Mouse (Mus musculus) stomach, embryonic 15.5 days (tissue): ENCODE results near the gene Fbxo47. TPM values are rescaled to one million over a fixed set of nuclear protein-coding genes. Genes with fewer than 3 reads are reported as not detected.
"Not testable (repeated sequence)": the region's sequence is repeated elsewhere in the genome, so short reads cannot be mapped to it uniquely, and the experiment has no call there.

ENCODE experiments used
- ATAC-seq: fragments of 200-750 bp; cut with Nextera tagmentation; 2 replicates; pipeline ENCODE4 v1.8.0; 2017; ENCODE audit warnings: low read depth, moderate number of reproducible peaks, moderate TSS enrichment; ENCODE audit not compliant: insufficient read depth, low FRiP score
- H3K27ac ChIP-seq: fragments of 300-500 bp; sonication (generic); 2 replicates; pipeline ENCODE4 v1.5.1; 2015; ENCODE audit warnings: mild to moderate bottlenecking, inconsistent platforms
- H3K27me3 ChIP-seq: fragments of 300-500 bp; sonication (generic); replicated peaks from 2 replicates; pipeline ENCODE4 v1.6.1; 2015; ENCODE audit warnings: inconsistent platforms
- H3K36me3 ChIP-seq: fragments of 300-500 bp; sonication (generic); 2 replicates; pipeline ENCODE4 v1.6.1; 2015; ENCODE audit warnings: inconsistent platforms
- H3K4me1 ChIP-seq: fragments of 300-500 bp; sonication (generic); 2 replicates; pipeline ENCODE4 v1.6.1; 2015; ENCODE audit warnings: inconsistent platforms
- H3K4me2 ChIP-seq: fragments of 300-500 bp; sonication (generic); 2 replicates; pipeline ENCODE4 v1.6.1; 2015; ENCODE audit warnings: mild to moderate bottlenecking, inconsistent platforms
- H3K4me3 ChIP-seq: fragments of 300-500 bp; sonication (generic); replicated peaks from 2 replicates; pipeline ENCODE4 v1.5.1; 2015; ENCODE audit warnings: inconsistent platforms
- H3K9ac ChIP-seq: fragments of 300-500 bp; sonication (generic); 2 replicates; pipeline ENCODE4 v1.6.1; 2015; ENCODE audit warnings: inconsistent platforms
- H3K9me3 ChIP-seq: fragments of 300-500 bp; sonication (generic); 2 replicates; pipeline ENCODE4 v1.6.1; 2016; ENCODE audit warnings: inconsistent platforms
- WGBS: fragments of 180-500 bp; shearing (Covaris S2); methylation state at CpG from one replicate; pipeline ENCODE4 v1.1.7; 2015; 5-methylcytosine and 5-hydroxymethylcytosine counted together
- polyA plus RNA-seq: library from polyadenylated mRNA; unstranded; fragments of >200 nt; fragmentation: Nextera tagmentation; extraction: Ambion mirVana; gene quantifications from 2 replicates; pipeline ENCODE4 v1.2.1, GENCODE M21; 2015

The Fbxo47 gene
- polyA plus RNA-seq, 1 experiment from 2014 or later, result 0.65 TPM

DNA sequence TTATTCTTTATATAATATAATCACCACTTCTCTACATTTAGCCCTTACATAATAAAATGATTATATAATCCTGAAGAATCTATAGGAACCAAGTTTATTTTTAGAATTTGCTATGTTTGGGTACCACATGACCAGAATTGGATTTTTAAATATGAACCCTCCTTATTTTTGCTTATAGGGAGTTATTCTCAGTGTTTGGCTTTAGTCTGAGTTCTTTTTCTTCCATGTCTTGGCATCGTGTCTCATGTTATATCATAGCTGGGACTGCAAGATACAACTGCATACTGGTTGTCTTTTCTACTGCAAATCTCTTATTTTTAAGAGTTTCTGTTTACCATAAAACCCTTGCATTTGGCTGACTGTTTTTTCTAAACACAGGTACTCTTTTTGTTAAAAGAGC lies 9.6 kb downstream of the Fbxo47 start:
- Histone ChIP-seq H3K4me2 (no peak overlapping the region), H3K27ac (no peak overlapping the region), H3K36me3 (no peaks in the 10 kb centered on the region), H3K9ac (no peak overlapping the region), H3K27me3 (no peaks in the 10 kb centered on the region), H3K4me1 (no peaks in the 10 kb centered on the region), H3K9me3 (no peaks in the 10 kb centered on the region), H3K4me3 (no peak overlapping the region)
- WGBS, result 83% methylated on average over 1 of the region's 1 CpGs
- no peak for ATAC-seq

DNA sequence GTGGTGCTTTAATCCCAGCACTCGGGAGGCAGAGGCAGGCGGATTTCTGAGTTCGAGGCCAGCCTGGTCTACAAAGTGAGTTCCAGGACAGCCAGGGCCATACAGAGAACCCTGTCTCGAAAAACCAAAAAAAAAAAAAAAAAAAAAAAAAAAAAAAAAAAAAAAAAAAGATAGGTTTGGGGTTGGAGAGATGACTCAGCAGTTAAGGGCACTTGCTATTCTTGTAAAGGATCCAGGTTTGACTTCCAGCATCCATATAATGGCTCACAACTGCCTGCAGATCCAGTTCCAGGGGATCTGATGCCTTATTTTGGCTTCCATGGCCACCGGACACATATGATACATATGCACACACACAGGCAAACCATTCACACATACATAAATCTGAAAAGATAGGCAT lies 11.6 kb downstream of the Fbxo47 start:
- not testable (repeated sequence) for H3K4me3 ChIP-seq

DNA sequence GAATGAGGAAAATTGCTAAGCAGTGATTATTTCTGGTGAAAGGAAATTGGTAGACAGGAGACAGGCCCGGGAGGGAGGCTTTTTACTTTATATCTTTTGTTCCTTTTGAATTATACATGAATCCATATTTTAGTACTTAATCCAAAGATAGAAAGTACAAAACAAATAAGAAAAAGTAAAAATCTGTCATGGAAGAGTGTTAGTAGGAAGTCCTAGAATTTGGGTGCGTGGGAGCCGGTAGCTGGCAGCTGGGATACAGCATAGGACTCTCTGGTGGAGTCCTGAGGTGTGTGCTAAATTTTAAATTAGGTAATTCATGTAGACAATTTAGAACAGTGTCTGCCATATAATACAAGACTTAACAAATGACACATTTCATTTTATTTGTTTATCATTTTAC lies 16.4 kb downstream of the Fbxo47 start:
- Histone ChIP-seq H3K36me3 (no peaks in the 10 kb centered on the region), H3K27ac (no peak overlapping the region), H3K4me1 (no peaks in the 10 kb centered on the region), H3K27me3 (no peaks in the 10 kb centered on the region), H3K9ac (no peak overlapping the region), H3K9me3 (no peaks in the 10 kb centered on the region), H3K4me3 (no peak overlapping the region), H3K4me2 (no peak overlapping the region)
- no peak for ATAC-seq
- WGBS, result 90% methylated on average over 3 of the region's 3 CpGs

More for the DNA sequence above, 11.6 kb downstream of the Fbxo47 start:
- not testable (repeated sequence) for H3K4me1 ChIP-seq, H3K36me3 ChIP-seq, H3K9me3 ChIP-seq, H3K9ac ChIP-seq, ATAC-seq, H3K27ac ChIP-seq, H3K27me3 ChIP-seq, H3K4me2 ChIP-seq
- 86% methylated on average over 5 of the region's 5 CpGs for WGBS

DNA sequence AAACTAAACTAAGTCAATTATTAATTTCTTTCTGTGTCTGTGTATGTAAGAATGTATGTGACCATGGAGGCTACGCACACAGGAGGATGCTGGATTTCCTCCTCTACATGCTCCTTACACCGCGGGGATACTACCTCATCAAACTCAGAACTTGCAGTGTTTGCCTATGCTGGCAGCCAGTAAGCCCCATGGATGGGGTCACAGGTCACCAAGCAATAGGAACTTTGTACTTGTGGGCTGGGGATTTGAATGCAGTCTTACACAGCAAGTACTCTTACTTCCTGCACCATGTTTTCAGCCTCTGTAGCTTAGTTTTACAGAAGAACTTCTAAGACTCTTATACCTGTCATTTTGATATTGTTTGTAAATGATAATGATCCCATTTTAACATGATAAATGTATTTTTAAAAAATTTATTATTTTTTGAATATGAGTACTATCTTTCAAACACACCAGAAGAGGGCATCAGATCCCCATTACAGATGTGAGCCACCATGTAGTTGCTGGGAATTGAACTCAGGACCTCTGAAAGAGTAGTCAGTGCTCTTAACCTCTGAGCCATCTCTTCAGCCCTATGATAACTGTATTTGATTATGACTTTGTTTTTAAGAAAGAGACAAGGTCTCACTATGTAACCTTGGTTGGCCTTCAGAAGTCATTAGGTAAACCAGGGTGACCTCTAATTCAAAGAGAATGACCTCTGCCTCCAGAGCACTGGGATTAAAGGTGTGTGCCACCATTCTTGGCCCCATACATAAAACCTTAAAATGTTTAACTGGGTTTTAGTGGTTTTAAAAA lies 17.7 kb downstream of the Fbxo47 start:
- no peak overlapping the region for H3K27ac ChIP-seq
- H3K27me3 ChIP-seq, result no peaks in the 10 kb centered on the region
- no peak overlapping the region for H3K4me2 ChIP-seq
- no peaks in the 10 kb centered on the region for H3K9me3 ChIP-seq
- no peak for ATAC-seq
- no peak overlapping the region for H3K4me3 ChIP-seq
- H3K4me1 ChIP-seq, result no peaks in the 10 kb centered on the region
- H3K36me3 ChIP-seq, result no peaks in the 10 kb centered on the region
- no peak overlapping the region for H3K9ac ChIP-seq
- 81% methylated on average over 3 of the region's 3 CpGs for WGBS

DNA sequence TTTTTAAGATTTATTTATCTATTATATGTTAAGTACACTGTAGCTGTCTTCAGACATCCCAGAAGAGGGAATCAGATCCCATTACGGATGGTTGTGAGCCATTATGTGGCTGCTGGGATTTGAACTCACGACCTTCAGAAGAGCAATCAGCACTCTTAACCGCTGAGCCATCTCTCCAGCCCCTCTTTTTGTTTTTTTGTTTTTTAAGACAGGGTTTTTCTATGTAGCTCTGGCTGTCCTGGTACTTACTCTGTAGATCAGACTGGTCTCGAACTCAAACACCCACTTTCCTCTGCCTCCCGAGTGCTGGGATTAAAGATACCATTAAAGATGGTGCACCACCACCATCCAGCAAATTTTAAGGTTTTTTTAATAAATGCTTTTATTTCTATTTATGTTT lies 18.5 kb downstream of the Fbxo47 start:
- 91% methylated on average over 5 of the region's 5 CpGs for WGBS
- ATAC-seq, result no peak
- Histone ChIP-seq H3K9me3 (no peaks in the 10 kb centered on the region), H3K36me3 (no peaks in the 10 kb centered on the region), H3K4me2 (no peak overlapping the region), H3K4me3 (no peak overlapping the region), H3K4me1 (no peaks in the 10 kb centered on the region), H3K27ac (no peak overlapping the region), H3K27me3 (no peaks in the 10 kb centered on the region), H3K9ac (no peak overlapping the region)

DNA sequence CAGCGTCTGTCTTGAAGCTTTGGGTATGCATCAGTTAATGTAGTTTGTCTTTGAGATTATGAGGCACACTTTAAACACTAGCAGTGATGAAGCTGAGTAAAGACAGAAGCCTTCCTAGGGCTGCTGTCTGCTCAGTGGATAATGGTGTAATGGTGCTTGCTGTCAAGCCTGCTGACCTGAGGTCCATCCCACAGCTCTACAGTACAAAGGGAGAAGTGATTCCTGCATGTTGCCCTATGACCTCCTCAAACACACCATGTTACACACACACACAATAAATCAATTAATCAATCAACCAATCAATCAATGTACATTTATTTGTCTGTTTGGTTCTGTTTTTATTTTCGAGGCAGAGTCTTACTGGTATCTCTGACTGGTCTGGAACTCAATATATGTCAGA lies 21.8 kb downstream of the Fbxo47 start:
- WGBS, result 41% methylated on average over 2 of the region's 2 CpGs
- H3K36me3 ChIP-seq, result no peaks in the 10 kb centered on the region
- no peak for ATAC-seq

DNA sequence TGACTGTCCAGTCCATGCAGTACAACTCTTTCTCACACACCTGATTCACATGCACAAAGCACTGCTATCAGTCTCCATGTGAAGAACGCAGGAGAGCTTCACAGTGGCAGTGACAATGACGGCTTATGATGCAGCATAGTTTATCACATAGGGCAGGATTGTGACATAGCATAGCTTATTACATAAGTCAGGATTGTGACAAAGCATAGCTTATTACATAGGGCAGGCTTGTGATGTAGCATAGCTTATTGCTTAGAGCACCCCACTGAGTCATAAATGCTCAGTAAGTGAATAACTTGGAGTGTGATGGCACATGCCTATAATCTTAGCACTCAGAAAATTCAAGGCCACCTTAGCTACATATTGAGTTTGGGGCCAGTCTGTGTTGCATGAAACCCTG lies 28.5 kb downstream of the Fbxo47 start:
- Histone ChIP-seq H3K4me1 (no peaks in the 10 kb centered on the region), H3K9ac (no peak overlapping the region), H3K9me3 (no peaks in the 10 kb centered on the region), H3K36me3 (no peaks in the 10 kb centered on the region), H3K4me2 (no peak overlapping the region), H3K27me3 (no peaks in the 10 kb centered on the region), H3K27ac (no peak overlapping the region), H3K4me3 (no peak overlapping the region)
- no peak for ATAC-seq
- 86% methylated on average over 2 of the region's 2 CpGs for WGBS

More for the DNA sequence above, 21.8 kb downstream of the Fbxo47 start:
- no peak overlapping the region for H3K4me2 ChIP-seq
- H3K9ac ChIP-seq, result no peak overlapping the region
- H3K27me3 ChIP-seq, result no peaks in the 10 kb centered on the region
- H3K9me3 ChIP-seq, result no peaks in the 10 kb centered on the region
- no peaks in the 10 kb centered on the region for H3K4me1 ChIP-seq
- H3K4me3 ChIP-seq, result no peak overlapping the region
- no peak overlapping the region for H3K27ac ChIP-seq

DNA sequence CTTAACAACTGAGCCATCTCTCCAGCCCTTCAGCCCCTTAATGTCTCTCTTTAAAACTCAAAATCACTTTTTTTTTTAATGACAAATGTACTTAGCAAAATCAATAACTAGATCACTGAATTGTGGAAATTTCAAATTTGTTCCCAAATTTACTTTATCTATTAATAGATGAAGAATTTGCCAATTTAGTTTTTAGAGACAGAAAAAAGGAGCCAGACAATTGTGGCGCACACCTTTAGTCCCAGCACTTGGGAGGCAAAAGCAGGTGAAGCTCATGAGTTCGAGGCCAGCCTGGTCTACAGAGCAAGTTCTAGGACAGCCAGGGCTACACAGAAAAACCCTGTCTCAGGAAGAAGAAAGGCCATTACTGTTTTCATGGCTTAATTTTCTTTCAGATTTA lies 32.4 kb downstream of the Fbxo47 start:
- H3K9ac ChIP-seq, result no peak overlapping the region
- no peaks in the 10 kb centered on the region for H3K27me3 ChIP-seq
- H3K27ac ChIP-seq, result no peak overlapping the region
- 92% methylated on average over 2 of the region's 2 CpGs for WGBS
- ATAC-seq, result no peak
- H3K36me3 ChIP-seq, result no peaks in the 10 kb centered on the region
- H3K4me1 ChIP-seq, result no peaks in the 10 kb centered on the region
- H3K4me3 ChIP-seq, result no peak overlapping the region
- H3K4me2 ChIP-seq, result no peak overlapping the region
- H3K9me3 ChIP-seq, result no peaks in the 10 kb centered on the region

DNA sequence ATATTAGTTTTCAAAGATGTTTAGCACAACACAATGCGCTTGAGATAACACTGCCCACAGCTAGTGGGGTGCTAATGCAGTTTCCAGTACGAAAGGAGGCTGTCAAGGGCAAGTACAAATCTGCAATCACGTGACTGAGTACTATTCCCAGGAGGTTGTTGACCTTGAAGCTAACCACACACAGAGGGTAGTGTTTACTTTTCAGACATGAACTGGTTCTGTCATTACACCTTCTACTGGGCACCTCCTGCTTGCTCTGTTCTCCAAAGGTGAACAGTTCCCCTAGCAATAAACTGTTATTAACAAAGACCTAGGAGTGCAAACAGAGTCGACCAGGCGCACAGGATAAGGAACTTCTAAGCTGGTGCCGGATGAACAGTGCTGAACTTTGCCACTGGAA lies 33.6 kb downstream of the Fbxo47 start:
- Histone ChIP-seq H3K27ac (peak overlapping the region; percentile 36; the same call in 1 of the 2 replicates), H3K36me3 (no peaks in the 10 kb centered on the region), H3K9me3 (no peaks in the 10 kb centered on the region), H3K4me3 (no peak overlapping the region), H3K9ac (no peak overlapping the region), H3K27me3 (no peaks in the 10 kb centered on the region), H3K4me1 (no peaks in the 10 kb centered on the region), H3K4me2 (no peak overlapping the region)
- peak; percentile 87 for ATAC-seq
- WGBS, result 40% methylated on average over 6 of the region's 6 CpGs

DNA sequence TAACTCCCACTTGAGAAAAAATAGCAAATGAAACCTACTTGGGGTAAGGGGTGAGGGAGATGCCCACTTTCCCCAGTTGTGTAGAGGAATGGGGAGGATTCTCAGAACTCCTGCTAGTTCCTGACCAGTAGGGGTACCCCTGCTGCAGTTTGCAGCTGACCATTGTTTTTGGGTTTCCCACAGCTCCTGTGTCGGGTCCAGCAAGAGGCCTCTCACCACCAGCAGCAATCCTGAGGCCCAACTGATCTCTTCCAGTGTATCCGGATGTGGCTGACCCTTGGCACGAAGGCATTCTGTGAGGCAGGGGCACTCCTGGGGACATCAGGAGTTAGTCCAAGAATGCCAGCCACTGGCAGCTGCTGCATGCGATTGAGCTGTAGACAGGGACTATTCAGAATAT lies 42.0 kb downstream of the Fbxo47 start:
- Histone ChIP-seq H3K4me1 (peaks cover 6% of the 10 kb centered on the region; the same call in 1 of the 2 replicates), H3K4me2 (peak overlapping the region; percentile 8; the same call in 1 of the 2 replicates), H3K9me3 (no peaks in the 10 kb centered on the region), H3K27ac (no peak overlapping the region), H3K27me3 (no peaks in the 10 kb centered on the region), H3K4me3 (0 out of 2 replicates have a peak overlapping the region, but pooled peaks have one; percentile 48), H3K9ac (no peak overlapping the region), H3K36me3 (peaks cover 9% of the 10 kb centered on the region; the same call in 1 of the 2 replicates)
- ATAC-seq, result no peak
- 59% methylated on average over 4 of the region's 4 CpGs for whole genome bisulfite sequencing

DNA sequence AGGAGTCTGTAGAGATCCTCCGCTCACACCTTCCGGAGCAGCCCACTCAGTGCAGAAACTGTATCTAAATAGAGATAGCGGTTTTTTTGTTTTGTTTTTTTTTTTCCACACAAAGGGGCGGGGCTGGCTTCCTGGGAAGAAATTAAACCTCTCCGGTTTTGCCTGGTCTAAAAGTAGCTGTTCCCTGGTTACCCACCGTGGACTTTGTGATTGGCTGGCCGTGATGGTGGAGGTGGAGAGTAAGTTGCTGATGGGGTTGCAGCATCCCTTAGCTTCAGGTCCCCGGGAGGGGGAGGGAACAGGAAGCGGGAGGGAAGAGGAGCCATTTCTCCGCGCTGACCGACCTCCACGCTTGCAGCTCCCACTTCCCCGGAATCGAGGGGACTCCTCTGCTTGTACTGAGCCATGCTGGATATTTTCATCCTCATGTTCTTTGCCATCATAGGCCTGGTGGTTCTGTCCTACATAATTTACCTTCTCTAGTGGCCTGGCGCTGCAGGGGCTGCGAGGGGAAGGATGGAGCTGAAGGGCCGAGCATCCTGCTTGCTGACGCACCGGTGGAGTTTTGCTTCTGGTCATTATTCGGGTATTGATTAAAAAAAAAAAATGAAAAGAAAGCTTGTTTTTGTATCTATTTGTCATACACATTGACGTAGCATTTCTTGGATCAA lies 42.8 kb downstream of the Fbxo47 start:
- Histone ChIP-seq H3K4me3 (peak overlapping the region; percentile 48), H3K36me3 (peaks cover 13% of the 10 kb centered on the region; the same call in 1 of the 2 replicates), H3K9ac (0 out of 2 replicates have a peak overlapping the region, but pooled peaks have one; percentile 19), H3K27ac (peak overlapping the region; percentile 80), H3K9me3 (no peaks in the 10 kb centered on the region), H3K4me2 (peak overlapping the region; percentile 70), H3K4me1 (peaks cover 6% of the 10 kb centered on the region; the same call in 1 of the 2 replicates), H3K27me3 (no peaks in the 10 kb centered on the region)
- WGBS, result 4% methylated on average over 22 of the region's 22 CpGs
- no peak; the same call in 1 of the 2 replicates for ATAC-seq

DNA sequence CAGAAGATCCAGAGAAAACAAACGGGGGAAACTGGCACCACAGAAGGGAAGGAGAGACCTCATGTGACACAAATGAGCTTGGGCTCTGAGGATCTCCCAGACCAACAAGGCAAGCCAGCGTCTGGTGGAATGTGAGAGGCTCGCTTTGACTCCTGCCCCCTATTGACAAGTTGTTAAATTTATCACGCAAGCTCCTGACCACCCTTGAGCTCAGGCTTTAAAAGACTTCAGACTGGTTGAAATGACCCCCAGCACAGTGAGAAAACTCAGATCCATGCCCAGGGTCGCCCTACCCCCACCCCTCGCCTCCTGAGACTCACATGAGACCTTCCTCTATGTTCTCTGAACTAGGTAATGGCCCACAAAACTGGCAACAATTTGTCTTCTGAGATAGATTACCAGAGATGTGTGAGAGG lies 43.4 kb downstream of the Fbxo47 start, which contains the start of gene B230217C12Rik:
TSS of gene B230217C12Rik (plus strand) at position 242 of the 416 bp plus-strand sequence.
- H3K27ac ChIP-seq, result peak within 1 kb of the TSS; percentile 80
- peak within 1 kb of the TSS; percentile 48 for H3K4me3 ChIP-seq
- H3K4me1 ChIP-seq, result peaks cover 6% of the 10 kb centered on the region; the same call in 1 of the 2 replicates
- H3K9me3 ChIP-seq, result no peaks in the 10 kb centered on the region
- peak within 1 kb of the TSS; percentile 70 for H3K4me2 ChIP-seq
- no peaks in the 10 kb centered on the region for H3K27me3 ChIP-seq
- H3K9ac ChIP-seq, result 0 out of 2 replicates have a peak within 1 kb of the TSS, but pooled peaks have one; percentile 19
- no peak; the same call in 1 of the 2 replicates for ATAC-seq
- H3K36me3 ChIP-seq, result peaks cover 17% of the 10 kb centered on the region
- WGBS, result 4% methylated on average over 6 of the region's 6 CpGs
